Mouse (Mus musculus) bone marrow, adult 2 months (tissue): ENCODE data around the gene Cfdp1.

Source experiments
- CTCF ChIP-seq: fragments of 200-500 bp; IDR thresholded peaks from 2 replicates; pipeline ENCODE4 v1.5.1; 2011; ENCODE audit warnings: low read length, control low read depth; ENCODE audit not compliant: control insufficient read depth, insufficient read depth
- POLR2A ChIP-seq: fragments of 200-500 bp; IDR thresholded peaks from 2 replicates; pipeline ENCODE4 v1.6.1; 2011; ENCODE audit warnings: low read depth, mild to moderate bottlenecking, control low read depth, low read length, borderline replicate concordance; ENCODE audit not compliant: control insufficient read depth

DNA sequence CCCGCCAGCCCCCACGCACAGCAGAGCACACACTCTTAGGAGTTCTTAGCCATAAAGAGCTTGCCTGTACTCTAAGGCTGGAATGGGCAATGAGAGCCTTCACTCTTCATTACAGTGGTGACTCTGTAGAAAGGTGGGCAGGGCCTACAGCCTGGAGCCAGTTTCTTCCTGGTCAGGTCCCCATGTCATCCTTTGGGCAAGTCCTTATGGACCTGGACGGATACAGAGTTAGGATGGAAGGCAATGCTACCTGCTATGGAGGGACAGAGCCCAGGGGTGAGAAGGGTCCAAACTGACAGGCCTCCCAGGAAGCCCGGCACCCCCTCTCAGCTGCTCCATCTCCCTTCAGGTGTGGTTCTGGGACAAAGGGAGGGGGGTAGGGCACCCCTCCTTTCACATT lies 118.3 kb downstream of the Cfdp1 start:
- TF ChIP-seq CTCF (no peak), POLR2A (no peak)
